Mouse (Mus musculus) midbrain, postnatal 0 days (tissue): Measurements from ENCODE around the gene Tfip11. TPM values are rescaled to one million over a fixed set of nuclear protein-coding genes. Genes with fewer than 3 reads are reported as not detected.

Source experiments
- ATAC-seq: fragments of 200-750 bp; cut with Nextera tagmentation; 2 replicates; pipeline ENCODE4 v1.8.0; 2017; ENCODE audit warnings: moderate number of reproducible peaks, mild to moderate bottlenecking, moderate TSS enrichment, moderate library complexity; ENCODE audit not compliant: low FRiP score
- DNase-seq: peaks from one replicate; pipeline ENCODE4 v3.0.0-alpha.2; 2015; ENCODE audit warnings: low spot score
- H3K27ac ChIP-seq: fragments of 300-500 bp; sonication (generic); 2 replicates; pipeline ENCODE4 v1.5.1; 2014; ENCODE audit warnings: low read depth, mild to moderate bottlenecking, low read length, mixed read lengths
- H3K27me3 ChIP-seq: fragments of 300-500 bp; sonication (generic); 2 replicates; pipeline ENCODE4 v1.6.1; 2014; ENCODE audit warnings: low read length, control low read depth, mixed read lengths; ENCODE audit not compliant: insufficient read depth
- H3K36me3 ChIP-seq: fragments of 300-500 bp; sonication (generic); 2 replicates; pipeline ENCODE4 v1.6.1; 2014; ENCODE audit warnings: low read length, control low read depth, mixed read lengths; ENCODE audit not compliant: insufficient read depth
- H3K4me1 ChIP-seq: fragments of 300-500 bp; sonication (generic); 2 replicates; pipeline ENCODE4 v1.6.1; 2014; ENCODE audit warnings: mild to moderate bottlenecking, control low read depth, antibody characterized with exemption, low read length, mixed read lengths; ENCODE audit not compliant: insufficient read depth
- H3K4me2 ChIP-seq: fragments of 300-500 bp; sonication (generic); 2 replicates; pipeline ENCODE4 v1.6.1; 2014; ENCODE audit warnings: low read depth, mild to moderate bottlenecking, low read length, mixed read lengths; ENCODE audit not compliant: poor library complexity, severe bottlenecking
- H3K4me3 ChIP-seq: fragments of 300-500 bp; sonication (generic); 2 replicates; pipeline ENCODE4 v1.5.1; 2014; ENCODE audit warnings: low read depth, mild to moderate bottlenecking, low read length, moderate library complexity
- H3K9ac ChIP-seq: fragments of 300-500 bp; sonication (generic); replicated peaks from 2 replicates; pipeline ENCODE4 v1.6.1; 2014; ENCODE audit warnings: mild to moderate bottlenecking, low read length, moderate library complexity, mixed read lengths; ENCODE audit not compliant: poor library complexity, severe bottlenecking
- H3K9me3 ChIP-seq: fragments of 300-500 bp; sonication (generic); 2 replicates; pipeline ENCODE4 v1.6.1; 2016; ENCODE audit warnings: low read length, control low read depth
- CTCF ChIP-seq: IDR thresholded peaks from 2 replicates; pipeline ENCODE4 v1.5.1; 2016; ENCODE audit warnings: antibody characterized with exemption, mild to moderate bottlenecking
- WGBS: fragments of 180-500 bp; shearing (Covaris S2); extraction: QIAGEN DNeasy Blood & Tissue Kit; methylation state at CpG from one replicate; pipeline ENCODE4 v1.1.7; 2014; 5-methylcytosine and 5-hydroxymethylcytosine counted together
- polyA plus RNA-seq: library from polyadenylated mRNA; unstranded; fragments of >200 nt; fragmentation: Nextera tagmentation; extraction: Ambion mirVana; gene quantifications from 2 replicates; pipeline ENCODE4 v1.2.1, GENCODE M21; 2015
- total RNA-seq: library from RNA; depleted of rRNA; stranded (reverse); fragments of >200 nt; gene quantifications from 2 replicates; pipeline ENCODE4 v1.2.3, GENCODE M21; 2014; rRNA removed

The Tfip11 gene
- total and polyA plus RNA-seq, 2 experiments from 2014 or later: 19.8 to 27.4 TPM

- Histone ChIP-seq H3K27me3 (no peaks in the 10 kb centered on the region), H3K9me3 (no peaks in the 10 kb centered on the region), H3K9ac (no peak overlapping the region), H3K4me1 (peaks cover 5% of the 10 kb centered on the region; the same call in 1 of the 2 replicates), H3K27ac (no peak overlapping the region), H3K4me3 (no peak overlapping the region), H3K36me3 (peaks cover 28% of the 10 kb centered on the region), H3K4me2 (no peak overlapping the region)
- ATAC-seq: no peak
- WGBS: 92% methylated on average over 2 of the region's 2 CpGs
- DNase-seq: no peak
- TF ChIP-seq CTCF: no peak
Measured at GRCm38 (mm10) chr5:112385973-112386372, 59.8 kb downstream of the Tfip11 start.

Other genes starting within 250 kb of the Tfip11 start
- gene Cryba4, start 73.8 kb upstream of the Tfip11 start, total RNA-seq: 1.6 and 2.4 TPM in 2 replicates
- 2.5 and 2.9 TPM in 2 replicates for gene Cryba4, start 73.8 kb upstream of the Tfip11 start, polyA plus RNA-seq
- 7.2 and 11.5 TPM in 2 replicates for gene Crybb1, start 70.5 kb upstream of the Tfip11 start, total RNA-seq
- 13.1 and 13.2 TPM in 2 replicates for gene Crybb1, start 70.5 kb upstream of the Tfip11 start, polyA plus RNA-seq
- 37.3 and 41.1 TPM in 2 replicates for gene Tpst2, start 49.7 kb upstream of the Tfip11 start, total RNA-seq
- 37.1 and 37.8 TPM in 2 replicates for gene Tpst2, start 49.7 kb upstream of the Tfip11 start, polyA plus RNA-seq
- 60.5 and 69.6 TPM in 2 replicates for gene Srrd, start 16.7 kb downstream of the Tfip11 start, total RNA-seq
- gene Srrd, start 16.7 kb downstream of the Tfip11 start, polyA plus RNA-seq: 49.0 and 59.3 TPM in 2 replicates
- 34.9 and 41.1 TPM in 2 replicates for gene Hps4, start 16.7 kb downstream of the Tfip11 start, total RNA-seq
- gene Hps4, start 16.7 kb downstream of the Tfip11 start, polyA plus RNA-seq: 36.1 and 36.4 TPM in 2 replicates
- not detected in 2 replicates for gene Gm6583, start 29.7 kb downstream of the Tfip11 start, total RNA-seq
- 0.12 TPM in 1 of 2 replicates, not detected in the other for gene Gm6583, start 29.7 kb downstream of the Tfip11 start, polyA plus RNA-seq
- gene Asphd2, start 68.5 kb downstream of the Tfip11 start, total RNA-seq: 167 and 192 TPM in 2 replicates
- gene Asphd2, start 68.5 kb downstream of the Tfip11 start, polyA plus RNA-seq: 153 and 162 TPM in 2 replicates
- gene Gm6588, start 123.1 kb downstream of the Tfip11 start, total RNA-seq: not detected in 2 replicates
- gene Gm6588, start 123.1 kb downstream of the Tfip11 start, polyA plus RNA-seq: 0.29 and 0.39 TPM in 2 replicates